Comparison of ENCODE assay signal across 8 mouse cellular contexts in genomic region chr8:71381971-71382961, GRCm38 (mm10). TPM values are rescaled to one million over a fixed set of nuclear protein-coding genes. Genes with fewer than 3 reads are reported as not detected.
DNase-seq lines count a peak whose midpoint lies in the region; ATAC-seq and TF ChIP-seq lines count a peak whose summit lies in the region.

No protein-coding gene starts in this region.

- POLR2A ChIA-PET in Patski (lab: Charles Lee): interaction anchor here (0.6 to 2.4 kb wide), 5 partner anchors 10 to 773 kb away, joined by 3 to 16 read pairs (median 4); partner anchors contain the start of genes Babam1 and Ocel1

- intact Hi-C loops in left cerebral cortex, postnatal 4 days (cut with DNase I): no loop called here

- in situ Hi-C loops in Patski (cut with MboI; ENCODE audit: low pct_unique_long_range_greater_than_20kb): no loop called here

- ATAC-seq in Patski: peak; percentile 75
- ATAC-seq in erythroid progenitor cell, adult 5-6 weeks (replicated peaks; ENCODE audit: low FRiP score, poor library complexity, severe bottlenecking): no peak

- H3K27me3 ChIP-seq in Patski: no peaks in the 10 kb centered on the region

- CTCF ChIA-PET in Patski (lab: Charles Lee): interaction anchor here (3.0 kb wide), 1 partner anchor 10 kb away, joined by 12 read pairs; the partner anchor contains the start of gene Ocel1

- TF ChIP-seq CTCF in Patski (IDR thresholded peaks at IDR 0.05): no peak

- peak; percentile 68 for DNase-seq in Patski (ENCODE audit: low read depth, low spot score)
- peak; percentile 86 to 92 for DNase-seq in cerebellum, postnatal 10 days
- DNase-seq in gastrocnemius, adult 8-10 months (ENCODE audit: low spot score in 2 of 2): peak; percentile 85 to 90
- peak; percentile 85 for DNase-seq in induced T-regulatory cell, adult 2 months (ENCODE audit: low read depth)
- DNase-seq in left cerebral cortex, postnatal 4 days: peak; percentile 86
- peak; percentile 91 for DNase-seq in mesoderm, embryonic 11.5 days (ENCODE audit: low read depth, low spot score)
- DNase-seq in right cerebral cortex, postnatal 36 days (ENCODE audit: low spot score in 2 of 2): peak; percentile 66 to 72

RNA-seq across cellular contexts. Expression of gene Nr2f6, which starts 0.5 kb away (rescaled TPM):
- 140 TPM for polyA plus RNA-seq in Patski (2021)
- total RNA-seq in gastrocnemius, adult 8-10 months (2022): 10 to 100 TPM; 19.9 to 23.3 (median 20.9) TPM
- 10 to 100 TPM; 32.2 to 33.1 TPM for total RNA-seq in left cerebral cortex, postnatal 4 days (2021)
- total RNA-seq in erythroid progenitor cell, adult 5-6 weeks (2015; ENCODE audit: low replicate concordance): not detected in 2 replicates
- 1.4 and 6.7 TPM in 2 replicates for total RNA-seq in erythroid progenitor cell, adult 5-6 weeks (2017; ENCODE audit: low replicate concordance)

RNA-seq across cellular contexts. Expression of gene Ocel1, which starts 11.2 kb away (rescaled TPM):
- polyA plus RNA-seq in Patski (2021): 19.9 TPM
- 1 to 10 TPM; 5.0 to 6.0 (median 5.8) TPM for total RNA-seq in gastrocnemius, adult 8-10 months (2022)
- 10 to 100 TPM; 17.9 to 18.5 TPM for total RNA-seq in left cerebral cortex, postnatal 4 days (2021)
- total RNA-seq in erythroid progenitor cell, adult 5-6 weeks (2015; ENCODE audit: low replicate concordance): 1.7 and 13.7 TPM in 2 replicates
- total RNA-seq in erythroid progenitor cell, adult 5-6 weeks (2017; ENCODE audit: low replicate concordance): 10.4 and 10.7 TPM in 2 replicates

RNA-seq across cellular contexts. Expression of gene Ushbp1, which starts 13.3 kb away (rescaled TPM):
- polyA plus RNA-seq in Patski (2021): 0.36 TPM
- 1 to 10 TPM; 3.5 to 6.3 (median 4.5) TPM for total RNA-seq in gastrocnemius, adult 8-10 months (2022)
- total RNA-seq in left cerebral cortex, postnatal 4 days (2021): 1 to 10 TPM; 6.5 TPM
- not detected in 2 replicates for total RNA-seq in erythroid progenitor cell, adult 5-6 weeks (2015; ENCODE audit: low replicate concordance)
- 0.64 TPM in 1 of 2 replicates, not detected in the other for total RNA-seq in erythroid progenitor cell, adult 5-6 weeks (2017; ENCODE audit: low replicate concordance)

RNA-seq across cellular contexts. Expression of gene Babam1, which starts 14.4 kb away (rescaled TPM):
- 103 TPM for polyA plus RNA-seq in Patski (2021)
- total RNA-seq in gastrocnemius, adult 8-10 months (2022): 10 to 100 TPM; 68.5 to 73.4 (median 70.8) TPM
- total RNA-seq in left cerebral cortex, postnatal 4 days (2021): 10 to 100 TPM; 75.8 to 88.0 TPM
- 35.0 and 51.6 TPM in 2 replicates for total RNA-seq in erythroid progenitor cell, adult 5-6 weeks (2015; ENCODE audit: low replicate concordance)
- total RNA-seq in erythroid progenitor cell, adult 5-6 weeks (2017; ENCODE audit: low replicate concordance): 22.3 and 44.8 TPM in 2 replicates

RNA-seq across cellular contexts. Expression of gene Use1, which starts 15.6 kb away (rescaled TPM):
- polyA plus RNA-seq in Patski (2021): 123 TPM
- 100 to 1,000 TPM in 2 of 4 experiments, 10 to 100 TPM in 2; 90.5 to 106 (median 100) TPM for total RNA-seq in gastrocnemius, adult 8-10 months (2022)
- 100 to 1,000 TPM; 116 to 117 TPM for total RNA-seq in left cerebral cortex, postnatal 4 days (2021)
- total RNA-seq in erythroid progenitor cell, adult 5-6 weeks (2015; ENCODE audit: low replicate concordance): 46.1 and 99.8 TPM in 2 replicates
- 48.1 and 59.2 TPM in 2 replicates for total RNA-seq in erythroid progenitor cell, adult 5-6 weeks (2017; ENCODE audit: low replicate concordance)
